Mouse (Mus musculus): ENCODE results near the gene Pde4d. TPM values are rescaled to one million over a fixed set of nuclear protein-coding genes. Genes with fewer than 3 reads are reported as not detected.

The Pde4d gene
- total RNA-seq, 2 experiments from 2014 or later, result 33.5 to 49.8 TPM

- no peak for ATAC-seq (replicated peaks; ENCODE audit: poor library complexity, severe bottlenecking)
Observed at GRCm38 (mm10) chr13:109331563-109331962, 881.8 kb downstream of the Pde4d start.

- ATAC-seq (replicated peaks; ENCODE audit: poor library complexity, severe bottlenecking), result peak; percentile 61; the same call in 1 of the 2 replicates
Observed at GRCm38 (mm10) chr13:109341902-109342301, 892.2 kb downstream of the Pde4d start.

- peak; percentile 89 for ATAC-seq (replicated peaks; ENCODE audit: poor library complexity, severe bottlenecking)
Observed at GRCm38 (mm10) chr13:109342469-109342868, 892.7 kb downstream of the Pde4d start.

GRCm38 (mm10) chr13:109343596-109343995 is 893.8 kb downstream of the Pde4d start:
- peak; percentile 88 for ATAC-seq (replicated peaks; ENCODE audit: poor library complexity, severe bottlenecking)

GRCm38 (mm10) chr13:109347770-109348169 is 898.0 kb downstream of the Pde4d start:
- no peak for ATAC-seq (replicated peaks; ENCODE audit: poor library complexity, severe bottlenecking)

GRCm38 (mm10) chr13:109348316-109348715 is 898.6 kb downstream of the Pde4d start:
- no peak for ATAC-seq (replicated peaks; ENCODE audit: poor library complexity, severe bottlenecking)

GRCm38 (mm10) chr13:109350100-109350499 is 900.4 kb downstream of the Pde4d start:
- no peak for ATAC-seq (replicated peaks; ENCODE audit: poor library complexity, severe bottlenecking)

GRCm38 (mm10) chr13:109354017-109354416 is 904.3 kb downstream of the Pde4d start:
- ATAC-seq (replicated peaks; ENCODE audit: poor library complexity, severe bottlenecking), result no peak

GRCm38 (mm10) chr13:109356252-109356651 is 906.5 kb downstream of the Pde4d start:
- no peak for ATAC-seq (replicated peaks; ENCODE audit: poor library complexity, severe bottlenecking)

- no peak for ATAC-seq (replicated peaks; ENCODE audit: poor library complexity, severe bottlenecking)
Observed at GRCm38 (mm10) chr13:109359994-109360393, 910.2 kb downstream of the Pde4d start.

GRCm38 (mm10) chr13:109362340-109362739 is 912.6 kb downstream of the Pde4d start:
- ATAC-seq (replicated peaks; ENCODE audit: poor library complexity, severe bottlenecking), result no peak

GRCm38 (mm10) chr13:109374465-109374864 is 924.7 kb downstream of the Pde4d start:
- ATAC-seq (replicated peaks; ENCODE audit: poor library complexity, severe bottlenecking), result no peak

- no peak for ATAC-seq (replicated peaks; ENCODE audit: poor library complexity, severe bottlenecking)
Observed at GRCm38 (mm10) chr13:109376681-109377080, 926.9 kb downstream of the Pde4d start.

GRCm38 (mm10) chr13:109380149-109380548 is 930.4 kb downstream of the Pde4d start:
- ATAC-seq (replicated peaks; ENCODE audit: poor library complexity, severe bottlenecking), result peak; percentile 30; the same call in 1 of the 2 replicates

- ATAC-seq (replicated peaks; ENCODE audit: poor library complexity, severe bottlenecking), result no peak
Observed at GRCm38 (mm10) chr13:109388626-109389220, 939.0 kb downstream of the Pde4d start.

- no peak for ATAC-seq (replicated peaks; ENCODE audit: poor library complexity, severe bottlenecking)
Observed at GRCm38 (mm10) chr13:109402396-109402795, 952.6 kb downstream of the Pde4d start.

- ATAC-seq (replicated peaks; ENCODE audit: poor library complexity, severe bottlenecking), result no peak
Observed at GRCm38 (mm10) chr13:109402936-109403335, 953.2 kb downstream of the Pde4d start.

GRCm38 (mm10) chr13:109406341-109406740 is 956.6 kb downstream of the Pde4d start:
- ATAC-seq (replicated peaks; ENCODE audit: poor library complexity, severe bottlenecking), result peak; percentile 80

GRCm38 (mm10) chr13:109407371-109407770 is 957.6 kb downstream of the Pde4d start:
- no peak for ATAC-seq (replicated peaks; ENCODE audit: poor library complexity, severe bottlenecking)

- no peak for ATAC-seq (replicated peaks; ENCODE audit: poor library complexity, severe bottlenecking)
Observed at GRCm38 (mm10) chr13:109420426-109420825, 970.7 kb downstream of the Pde4d start.

- ATAC-seq (replicated peaks; ENCODE audit: poor library complexity, severe bottlenecking), result no peak
Observed at GRCm38 (mm10) chr13:109424906-109425305, 975.2 kb downstream of the Pde4d start.

- no peak for ATAC-seq (replicated peaks; ENCODE audit: poor library complexity, severe bottlenecking)
Observed at GRCm38 (mm10) chr13:109425548-109425947, 975.8 kb downstream of the Pde4d start.

All from granulocyte monocyte progenitor cell, adult 5-6 weeks (primary cell).